Mouse (Mus musculus): ENCODE measurements around the gene Cd300lf. TPM values are rescaled to one million over a fixed set of nuclear protein-coding genes. Genes with fewer than 3 reads are reported as not detected.

The Cd300lf gene
- polyA plus RNA-seq, 1 experiment from 2014 or later: not detected

Other genes starting within 250 kb of the Cd300lf start
- 0.46 and 0.88 TPM in 2 replicates for gene Cd300a, start 244.0 kb downstream of the Cd300lf start, polyA plus RNA-seq (2015; fragmentation: Nextera tagmentation; extraction: Ambion mirVana)
- 0.20 TPM in 1 of 2 replicates, not detected in the other for gene Cd300lb, start 199.6 kb downstream of the Cd300lf start, polyA plus RNA-seq (2015; fragmentation: Nextera tagmentation; extraction: Ambion mirVana)
- not detected in 2 replicates for gene Cd300c, start 164.8 kb downstream of the Cd300lf start, polyA plus RNA-seq (2015; fragmentation: Nextera tagmentation; extraction: Ambion mirVana)
- 0.08 TPM in 1 of 2 replicates, not detected in the other for gene Cd300ld, start 144.1 kb downstream of the Cd300lf start, polyA plus RNA-seq (2015; fragmentation: Nextera tagmentation; extraction: Ambion mirVana)
- 1.2 and 1.6 TPM in 2 replicates for gene Cd300c2, start 132.1 kb downstream of the Cd300lf start, polyA plus RNA-seq (2015; fragmentation: Nextera tagmentation; extraction: Ambion mirVana)
- not detected in 2 replicates for gene Cd300ld2, start 117.8 kb downstream of the Cd300lf start, polyA plus RNA-seq (2015; fragmentation: Nextera tagmentation; extraction: Ambion mirVana)
- gene Cd300ld4, start 107.0 kb downstream of the Cd300lf start, polyA plus RNA-seq (2015; fragmentation: Nextera tagmentation; extraction: Ambion mirVana): not detected in 2 replicates
- gene Cd300ld5, start 96.2 kb downstream of the Cd300lf start, polyA plus RNA-seq (2015; fragmentation: Nextera tagmentation; extraction: Ambion mirVana): not detected in 2 replicates
- gene Cd300ld3, start 85.6 kb downstream of the Cd300lf start, polyA plus RNA-seq (2015; fragmentation: Nextera tagmentation; extraction: Ambion mirVana): not detected in 2 replicates
- 0.09 TPM in 1 of 2 replicates, not detected in the other for gene Cd300e, start 71.8 kb downstream of the Cd300lf start, polyA plus RNA-seq (2015; fragmentation: Nextera tagmentation; extraction: Ambion mirVana)
- gene Rab37, start 42.6 kb downstream of the Cd300lf start, polyA plus RNA-seq (2015; fragmentation: Nextera tagmentation; extraction: Ambion mirVana): 0.80 and 1.0 TPM in 2 replicates
- gene Slc9a3r1, start 29.3 kb upstream of the Cd300lf start, polyA plus RNA-seq (2015; fragmentation: Nextera tagmentation; extraction: Ambion mirVana): 45.8 and 50.5 TPM in 2 replicates
- gene Tmem104, start 53.5 kb upstream of the Cd300lf start, polyA plus RNA-seq (2015; fragmentation: Nextera tagmentation; extraction: Ambion mirVana): 10.8 and 12.4 TPM in 2 replicates
- gene Nat9, start 53.9 kb upstream of the Cd300lf start, polyA plus RNA-seq (2015; fragmentation: Nextera tagmentation; extraction: Ambion mirVana): 19.0 and 24.1 TPM in 2 replicates
- 0.22 and 0.23 TPM in 2 replicates for gene Grin2c, start 133.3 kb upstream of the Cd300lf start, polyA plus RNA-seq (2015; fragmentation: Nextera tagmentation; extraction: Ambion mirVana)
- 23.9 and 24.0 TPM in 2 replicates for gene Fdxr, start 143.1 kb upstream of the Cd300lf start, polyA plus RNA-seq (2015; fragmentation: Nextera tagmentation; extraction: Ambion mirVana)
- 0.37 TPM in 2 replicates for gene Fads6, start 163.7 kb upstream of the Cd300lf start, polyA plus RNA-seq (2015; fragmentation: Nextera tagmentation; extraction: Ambion mirVana)
- 0.08 TPM in 1 of 2 replicates, not detected in the other for gene Otop2, start 173.2 kb upstream of the Cd300lf start, polyA plus RNA-seq (2015; fragmentation: Nextera tagmentation; extraction: Ambion mirVana)
- gene Ush1g, start 188.0 kb upstream of the Cd300lf start, polyA plus RNA-seq (2015; fragmentation: Nextera tagmentation; extraction: Ambion mirVana): 0.05 TPM in 1 of 2 replicates, not detected in the other
- 0.10 and 0.25 TPM in 2 replicates for gene Otop3, start 200.7 kb upstream of the Cd300lf start, polyA plus RNA-seq (2015; fragmentation: Nextera tagmentation; extraction: Ambion mirVana)
- 48.9 and 50.3 TPM in 2 replicates for gene Hid1, start 233.8 kb upstream of the Cd300lf start, polyA plus RNA-seq (2015; fragmentation: Nextera tagmentation; extraction: Ambion mirVana)
- gene Cdr2l, start 247.9 kb upstream of the Cd300lf start, polyA plus RNA-seq (2015; fragmentation: Nextera tagmentation; extraction: Ambion mirVana): 20.9 and 21.2 TPM in 2 replicates